9 mouse cellular contexts compared by ENCODE assay signal in genomic region chr6:123340093-123340492, GRCm38 (mm10). TPM values are rescaled to one million over a fixed set of nuclear protein-coding genes. Genes with fewer than 3 reads are reported as not detected.
DNase-seq lines count a peak whose midpoint lies in the region; ATAC-seq and TF ChIP-seq lines count a peak whose summit lies in the region.
"Had no signal": no experiment of that assay in that cellular context is flagged by ENCODE, and none has a peak within 500 bp of the region (broad histone marks: within the 10 kb centered on the region; RNA-seq: fewer than 3 reads in every experiment).

No protein-coding gene starts in this region.

- TF ChIP-seq EP300 in stomach, postnatal 0 days (optimal IDR thresholded peaks at IDR 0.05): no peak

- no peaks in the 10 kb centered on the region for H3K4me1 ChIP-seq in stomach, postnatal 0 days (replicated peaks; ENCODE audit: control insufficient read depth, insufficient read depth)

- H3K27ac ChIP-seq in stomach, postnatal 0 days (replicated peaks): no peak overlapping the region

- H3K4me3 ChIP-seq in stomach, postnatal 0 days (ENCODE audit: low read depth, low read length): no peak overlapping the region
- H3K4me3 ChIP-seq: myocyte had no signal

- intact Hi-C loops in heart, postnatal 36 days (cut with DNase I): no loop called here

- peak; percentile 1 to 2 for DNase-seq in right cerebral cortex, adult 2 months (ENCODE audit: low spot score in 2 of 2)
- DNase-seq in right cerebral cortex, adult 18-20 months: no peak
- DNase-seq in c-Kit-positive CD71-positive TER-119-positive erythroid progenitor cells, embryonic 14.5 days (ENCODE audit: low spot score): peak; percentile 15
- DNase-seq in kidney, postnatal 4 days: peak; percentile 13 to 31
- no peak for DNase-seq in stomach, postnatal 0 days (ENCODE audit: low spot score)
- no peak for DNase-seq in heart, postnatal 36 days
- no peak for DNase-seq in heart, adult 11 months

- no peak for ATAC-seq in stomach, postnatal 0 days (ENCODE audit: low FRiP score, low TSS enrichment)

- H3K27me3 ChIP-seq in stomach, postnatal 0 days (ENCODE audit: control insufficient read depth, insufficient read depth, low read length): no peaks in the 10 kb centered on the region

- no peaks in the 10 kb centered on the region for H3K9me3 ChIP-seq in stomach, postnatal 0 days (ENCODE audit: control insufficient read depth, low read length)

- no peaks in the 10 kb centered on the region for H3K36me3 ChIP-seq in stomach, postnatal 0 days (ENCODE audit: control insufficient read depth, insufficient read depth, low read length)

- 0 out of 2 replicates have a peak, but pooled peaks have one; percentile 16 for TF ChIP-seq CTCF in stomach, postnatal 0 days (IDR thresholded peaks at IDR 0.05; ENCODE audit: low read depth)

- no peak overlapping the region for H3K9ac ChIP-seq in stomach, postnatal 0 days (ENCODE audit: low read length)

- no peak overlapping the region for H3K4me2 ChIP-seq in stomach, postnatal 0 days (replicated peaks; ENCODE audit: low read depth)

RNA-seq across cellular contexts. Expression of gene Vmn2r19, which starts 32.0 kb away (rescaled TPM):
- polyA plus RNA-seq in stomach, postnatal 0 days (2015; fragmentation: Nextera tagmentation; extraction: Ambion mirVana): not detected in 2 replicates
- total RNA-seq in heart, postnatal 36 days (2021): not detected
- polyA plus RNA-seq: intestine, embryonic 14.5 days; myocyte had no signal

RNA-seq across cellular contexts. Expression of gene Clec4e, which starts 50.4 kb away (rescaled TPM):
- not detected in 2 replicates for polyA plus RNA-seq in stomach, postnatal 0 days (2015; fragmentation: Nextera tagmentation; extraction: Ambion mirVana)
- under 1 TPM in 1 of 2 experiments, not detected in 1; 0.28 TPM for total RNA-seq in heart, postnatal 36 days (2021)
- polyA plus RNA-seq: myocyte had no signal

Comparison
In these comparisons a context has a peak if more than half of its experiments do, and no peak if none do; other contexts are left out.
1. DNase-seq: peak in right cerebral cortex, adult 2 months (2 of 2), c-Kit-positive CD71-positive TER-119-positive erythroid progenitor cells, embryonic 14.5 days (single experiment) and kidney, postnatal 4 days (2 of 2); none in right cerebral cortex, adult 18-20 months (single experiment), stomach, postnatal 0 days (single experiment), heart, postnatal 36 days (0 of 2) and heart, adult 11 months (single experiment).